Mouse (Mus musculus) CH12.LX (cell line): ENCODE data around the gene Ankrd35. TPM values are rescaled to one million over a fixed set of nuclear protein-coding genes. Genes with fewer than 3 reads are reported as not detected.

Experiments used
- DNase-seq: peaks from one replicate; pipeline ENCODE4 v3.0.0-alpha.2; 2013; ENCODE audit errors: extremely low read depth
- H3K27ac ChIP-seq: 2 replicates; pipeline ENCODE4 v1.5.1; 2012; ENCODE audit warnings: low read depth, mild to moderate bottlenecking, control low read depth, moderate library complexity; ENCODE audit not compliant: insufficient read depth
- H3K27me3 ChIP-seq: replicated peaks from 2 replicates; pipeline ENCODE3; 2012; ENCODE audit warnings: inconsistent platforms
- H3K36me3 ChIP-seq, 2 experiments: replicated peaks in 1 of 2; 2 replicates each; pipeline versions ENCODE3 to v1.6.1; 2012; ENCODE audit warnings: inconsistent platforms in 1 of 2, low read length in 1 of 2, mild to moderate bottlenecking in 1 of 2, mixed read lengths in 1 of 2, moderate library complexity in 1 of 2; ENCODE audit not compliant: control insufficient read depth in 1 of 2, insufficient read depth in 1 of 2
- H3K4me1 ChIP-seq, 2 experiments: 2 replicates each; pipeline ENCODE4 v1.6.1; 2012; ENCODE audit warnings: inconsistent platforms in 1 of 2, moderate library complexity in 1 of 2; ENCODE audit not compliant: insufficient read depth in 2 of 2, control insufficient read depth in 1 of 2
- H3K4me2 ChIP-seq: 2 replicates; pipeline ENCODE4 v1.6.1; 2012; ENCODE audit warnings: low read depth, mild to moderate bottlenecking, control low read depth; ENCODE audit not compliant: poor library complexity, insufficient read depth, severe bottlenecking
- H3K4me3 ChIP-seq, 3 experiments: fragments of 150-350 bp in 1 of 3; sonication (generic) in 1 of 3; replicated peaks in 1 of 3; 2 replicates each; pipeline versions ENCODE3 to v1.5.1; 2011 to 2012; ENCODE audit warnings: low read depth in 2 of 3, low read length in 2 of 3, mild to moderate bottlenecking in 2 of 3, moderate library complexity in 2 of 3, control low read depth in 1 of 3, improper control_type of control experiment in 1 of 3, inconsistent platforms in 1 of 3, mixed read lengths in 1 of 3; ENCODE audit not compliant: poor library complexity in 1 of 3
- H3K79me2 ChIP-seq: replicated peaks from 2 replicates; pipeline ENCODE4 v1.6.1; 2012; ENCODE audit warnings: mild to moderate bottlenecking, moderate library complexity; ENCODE audit not compliant: control insufficient read depth, poor library complexity, insufficient read depth, severe bottlenecking; ENCODE audit errors: extremely low read depth
- H3K9ac ChIP-seq: 2 replicates; pipeline ENCODE4 v1.6.1; 2012; ENCODE audit warnings: low read depth, mild to moderate bottlenecking, control low read depth, moderate library complexity; ENCODE audit not compliant: insufficient read depth
- H3K9me3 ChIP-seq: replicated peaks from 2 replicates; pipeline ENCODE3; 2012; ENCODE audit warnings: low read length, inconsistent platforms, mixed read lengths
- BHLHE40 ChIP-seq: IDR thresholded peaks from 2 replicates; pipeline ENCODE4 v1.6.1; 2011; ENCODE audit warnings: mild to moderate bottlenecking, low read depth, low read length, improper control_type of control experiment
- CHD1 ChIP-seq: IDR thresholded peaks from 2 replicates; pipeline ENCODE4 v1.6.1; 2012; ENCODE audit warnings: low read depth, low read length, improper control_type of control experiment, inconsistent platforms
- CHD2 ChIP-seq: IDR thresholded peaks from 2 replicates; pipeline ENCODE4 v1.6.1; 2011; ENCODE audit warnings: low read length, improper control_type of control experiment
- CTCF ChIP-seq, 2 experiments: IDR thresholded peaks in 1 of 2; conservative IDR thresholded peaks in 1 of 2; 2 replicates each; pipeline ENCODE4 v1.5.1; 2011 to 2012; ENCODE audit warnings: low read depth in 2 of 2, low read length in 2 of 2, improper control_type of control experiment in 1 of 2, inconsistent platforms in 1 of 2, mild to moderate bottlenecking in 1 of 2, moderate library complexity in 1 of 2
- E2F4 ChIP-seq: IDR thresholded peaks from 2 replicates; pipeline ENCODE4 v1.6.1; 2011; ENCODE audit warnings: low read depth, low read length, improper control_type of control experiment; ENCODE audit not compliant: insufficient replicate concordance
- ELF1 ChIP-seq: IDR thresholded peaks from 2 replicates; pipeline ENCODE4 v1.6.1; 2014; ENCODE audit warnings: low read depth, mild to moderate bottlenecking, inconsistent platforms, low read length, improper control_type of control experiment
- EP300 ChIP-seq: IDR thresholded peaks from 2 replicates; pipeline ENCODE4 v1.6.1; 2011; ENCODE audit warnings: low read length, improper control_type of control experiment
- ETS1 ChIP-seq: conservative IDR thresholded peaks from 2 replicates; pipeline ENCODE4 v1.6.1; 2012; ENCODE audit warnings: low read depth, mild to moderate bottlenecking, inconsistent platforms, low read length, improper control_type of control experiment, moderate library complexity
- GABPA ChIP-seq: IDR thresholded peaks from 2 replicates; pipeline ENCODE4 v1.6.1; 2012; ENCODE audit warnings: low read depth, low read length, improper control_type of control experiment, inconsistent platforms; ENCODE audit not compliant: insufficient replicate concordance
- HCFC1 ChIP-seq: IDR thresholded peaks from 2 replicates; pipeline ENCODE4 v1.6.1; 2012; ENCODE audit warnings: low read depth, mild to moderate bottlenecking, inconsistent platforms, low read length, improper control_type of control experiment
- IRF4 ChIP-seq: IDR thresholded peaks from 2 replicates; pipeline ENCODE4 v1.6.1; 2014; ENCODE audit warnings: low read depth, mild to moderate bottlenecking, inconsistent platforms, low read length, improper control_type of control experiment
- JUN ChIP-seq: IDR thresholded peaks from 2 replicates; pipeline ENCODE4 v1.6.1; 2011; ENCODE audit warnings: low read depth, mild to moderate bottlenecking, low read length, improper control_type of control experiment, moderate library complexity; ENCODE audit not compliant: insufficient read depth
- JUND ChIP-seq: conservative IDR thresholded peaks from 2 replicates; pipeline ENCODE4 v1.6.1; 2011; ENCODE audit warnings: low read depth, low read length, improper control_type of control experiment
- MAFK ChIP-seq: IDR thresholded peaks from 2 replicates; pipeline ENCODE4 v1.6.1; 2011; ENCODE audit warnings: low read length, improper control_type of control experiment; ENCODE audit not compliant: insufficient replicate concordance
- MAX ChIP-seq: IDR thresholded peaks from 2 replicates; pipeline ENCODE4 v1.6.1; 2011; ENCODE audit warnings: low read length, improper control_type of control experiment
- MAZ ChIP-seq: IDR thresholded peaks from 2 replicates; pipeline ENCODE4 v1.6.1; 2012; ENCODE audit warnings: low read depth, mild to moderate bottlenecking, inconsistent platforms, low read length, improper control_type of control experiment, moderate library complexity
- MEF2A ChIP-seq: IDR thresholded peaks from 2 replicates; pipeline ENCODE4 v1.6.1; 2014; ENCODE audit warnings: low read depth, mild to moderate bottlenecking, inconsistent platforms, low read length, improper control_type of control experiment, borderline replicate concordance
- MXI1 ChIP-seq: IDR thresholded peaks from 2 replicates; pipeline ENCODE4 v1.6.1; 2011; ENCODE audit warnings: mild to moderate bottlenecking, low read depth, low read length, improper control_type of control experiment
- MYC ChIP-seq: IDR thresholded peaks from 2 replicates; pipeline ENCODE4 v1.6.1; 2011; ENCODE audit warnings: low read depth, mild to moderate bottlenecking, improper control_type of control experiment, low read length
- NELFE ChIP-seq: IDR thresholded peaks from 2 replicates; pipeline ENCODE4 v1.6.1; 2011; ENCODE audit warnings: low read depth, low read length, improper control_type of control experiment
- NRF1 ChIP-seq: IDR thresholded peaks from 2 replicates; pipeline ENCODE4 v1.6.1; 2014; ENCODE audit warnings: low read depth, mild to moderate bottlenecking, inconsistent platforms, low read length, improper control_type of control experiment, moderate library complexity
- PAX5 ChIP-seq: IDR thresholded peaks from 2 replicates; pipeline ENCODE4 v1.6.1; 2012; ENCODE audit warnings: low read length, inconsistent platforms, mixed read lengths
- POLR2A ChIP-seq: IDR thresholded peaks from 2 replicates; pipeline ENCODE4 v1.6.1; 2011; ENCODE audit warnings: low read depth, mild to moderate bottlenecking, improper control_type of control experiment, low read length
- POLR2AphosphoS2 ChIP-seq: IDR thresholded peaks from 2 replicates; pipeline ENCODE4 v1.6.1; 2011; ENCODE audit warnings: low read depth, low read length, improper control_type of control experiment
- RAD21 ChIP-seq: IDR thresholded peaks from 2 replicates; pipeline ENCODE4 v1.6.1; 2011; ENCODE audit warnings: low read depth, mild to moderate bottlenecking, low read length, improper control_type of control experiment, moderate library complexity
- RCOR1 ChIP-seq: conservative IDR thresholded peaks from 2 replicates; pipeline ENCODE4 v1.6.1; 2012; ENCODE audit warnings: low read depth, mild to moderate bottlenecking, inconsistent platforms, low read length, improper control_type of control experiment
- SIN3A ChIP-seq: IDR thresholded peaks from 2 replicates; pipeline ENCODE4 v1.6.1; 2012; ENCODE audit warnings: low read length, improper control_type of control experiment, inconsistent platforms
- SMC3 ChIP-seq: IDR thresholded peaks from 2 replicates; pipeline ENCODE4 v1.6.1; 2011; ENCODE audit warnings: low read depth, low read length, improper control_type of control experiment
- TBP ChIP-seq: conservative IDR thresholded peaks from 2 replicates; pipeline ENCODE4 v1.6.1; 2011; ENCODE audit warnings: low read depth, low read length, improper control_type of control experiment
- TCF12 ChIP-seq: IDR thresholded peaks from 2 replicates; pipeline ENCODE4 v1.6.1; 2014; ENCODE audit warnings: low read depth, mild to moderate bottlenecking, inconsistent platforms, low read length, improper control_type of control experiment
- UBTF ChIP-seq: IDR thresholded peaks from 2 replicates; pipeline ENCODE4 v1.6.1; 2012; ENCODE audit warnings: low read depth, mild to moderate bottlenecking, inconsistent platforms, low read length, improper control_type of control experiment, moderate library complexity
- USF1 ChIP-seq: IDR thresholded peaks from 2 replicates; pipeline ENCODE4 v1.6.1; 2014; ENCODE audit warnings: low read depth, mild to moderate bottlenecking, inconsistent platforms, low read length, improper control_type of control experiment
- USF2 ChIP-seq: conservative IDR thresholded peaks from 2 replicates; pipeline ENCODE4 v1.6.1; 2011; ENCODE audit warnings: low read depth, low read length, improper control_type of control experiment
- ZC3H11A ChIP-seq: IDR thresholded peaks from 2 replicates; pipeline ENCODE4 v1.6.1; 2012; ENCODE audit warnings: low read depth, mild to moderate bottlenecking, inconsistent platforms, low read length, improper control_type of control experiment
- ZKSCAN1 ChIP-seq: IDR thresholded peaks from 2 replicates; pipeline ENCODE4 v1.6.1; 2012; ENCODE audit warnings: low read depth, inconsistent platforms, low read length, improper control_type of control experiment, borderline replicate concordance
- ZMIZ1 ChIP-seq: IDR thresholded peaks from 2 replicates; pipeline ENCODE4 v1.6.1; 2012; ENCODE audit warnings: low read depth, mild to moderate bottlenecking, inconsistent platforms, low read length, improper control_type of control experiment
- ZNF384 ChIP-seq: IDR thresholded peaks from 2 replicates; pipeline ENCODE4 v1.6.1; 2012; ENCODE audit warnings: low read depth, low read length, improper control_type of control experiment, inconsistent platforms
- dilution Hi-C: fragments of 300-500 bp; cut with MboI; formaldehyde crosslinking; loops from 2 replicates; pipeline ENCODE4 v1.14.3; 2020; ENCODE audit warnings: low sequenced_read_pairs; ENCODE audit not compliant: extremely low pct_unique_long_range_greater_than_20kb, extremely low pct_ligation_motif_present
- in situ Hi-C: fragments of 300-500 bp; cut with MboI; formaldehyde crosslinking; loops from 3 replicates; pipeline ENCODE4 v1.14.3; 2019; ENCODE audit warnings: low sequenced_read_pairs, low pct_ligation_motif_present, low pct_unique_long_range_greater_than_20kb, mixed read lengths
- polyA plus RNA-seq: library from polyadenylated mRNA; unstranded; fragments of >175 nt; gene quantifications from 2 replicates; pipeline ENCODE4 v1.2.1, GENCODE M21; 2012; ENCODE audit warnings: low read depth; ENCODE audit not compliant: insufficient read length
- total RNA-seq, 2 experiments: library from RNA; depleted of rRNA; stranded (reverse); fragments of 300-350 nt in 1 of 2; fragments of >200 nt in 1 of 2; gene quantifications; 2 replicates each; pipeline ENCODE4 v1.2.3; 2012 to 2014

Ankrd35 gene
- total and polyA plus RNA-seq, 3 experiments = 0.78 to 11.2 (median 1.9) TPM

DNA sequence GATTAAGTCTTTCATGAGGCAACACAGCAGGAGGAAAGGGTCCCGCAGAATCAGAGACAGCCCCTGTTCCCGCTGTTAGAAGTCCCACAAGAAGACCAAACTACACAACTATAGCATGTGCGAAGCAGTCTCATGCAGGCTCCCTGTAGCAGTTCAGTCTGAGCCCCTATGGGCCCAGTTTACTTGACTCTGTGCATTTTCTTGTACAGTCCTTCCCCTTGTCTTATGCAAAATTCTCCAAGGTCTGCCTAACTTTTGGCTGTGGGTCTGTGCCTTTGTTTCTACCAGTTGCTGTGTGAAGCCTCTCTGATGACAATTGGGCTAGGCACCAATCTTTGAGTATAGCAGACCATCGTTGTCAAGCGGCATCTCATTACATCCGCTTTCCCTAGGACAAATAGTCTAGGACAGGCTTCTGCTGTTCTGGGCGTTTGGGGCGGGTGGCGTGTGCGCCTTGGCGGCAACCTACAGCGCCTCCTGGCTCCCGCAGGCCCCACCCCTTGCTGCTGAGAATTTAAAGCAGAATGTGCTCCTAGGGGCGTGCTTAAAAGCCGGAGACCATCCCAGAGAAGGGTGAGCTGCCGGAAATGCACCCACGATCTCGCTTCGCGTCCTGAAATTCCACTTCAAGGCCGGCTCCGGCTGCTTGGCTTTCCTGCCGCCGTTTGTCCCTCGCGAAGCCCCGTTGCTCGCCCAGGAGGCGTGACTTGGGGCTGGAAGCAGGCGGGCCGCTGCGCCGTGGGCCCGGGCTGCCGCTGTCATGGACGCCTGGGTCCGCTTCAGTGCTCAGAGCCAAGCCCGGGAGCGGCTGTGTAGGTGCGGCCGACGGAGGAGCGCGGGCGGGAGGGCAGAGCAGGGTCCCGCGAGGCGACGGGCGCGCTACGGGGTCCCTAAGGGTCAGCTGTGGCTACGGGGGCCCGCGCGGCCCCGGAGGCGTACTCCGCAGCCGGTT lies 34.7 kb upstream of the Ankrd35 start, which contains the start of the genes Pex11b and Gm42957:
Gene Pex11b (plus strand): TSS at position 449 of the 952 bp plus-strand sequence.
Gene Gm42957 (plus strand): TSS at position 547 of the 952 bp plus-strand sequence.
- Histone ChIP-seq H3K4me1 (peaks cover 6 to 33% of the 10 kb centered on the region in 2 experiments), H3K27ac (peak within 1 kb of the TSS; percentile 38), H3K9me3 (no peaks in the 10 kb centered on the region), H3K9ac (peak within 1 kb of the TSS; percentile 89), H3K79me2 (peaks cover 17% of the 10 kb centered on the region), H3K4me3 (peak within 1 kb of the TSS; percentile 67 to 91 (median 70)), H3K27me3 (no peaks in the 10 kb centered on the region), H3K36me3 (peaks cover 30 to 64% of the 10 kb centered on the region in 2 experiments), H3K4me2 (peak within 1 kb of the TSS; percentile 88)
- peak; percentile 82 for DNase-seq
- in situ Hi-C loops (loop anchor here (5.0 kb wide), 1 partner anchor 43 kb away; the partner anchor contains the start of gene Polr3gl), dilution Hi-C loops (no loop called here)
- TF ChIP-seq EP300 (no peak), RCOR1 (no peak), POLR2A (peak; percentile 85), CHD2 (no peak), IRF4 (no peak; the same call in 1 of the 2 replicates), ZMIZ1 (peak; percentile 28; the same call in 1 of the 2 replicates), ZNF384 (no peak), TBP (peak; percentile 75), TCF12 (peak; percentile 66), ELF1 (peak; percentile 51; the same call in 1 of the 2 replicates), POLR2AphosphoS2 (peak; percentile 81; the same call in 1 of the 2 replicates), SMC3 (no peak), MAFK (no peak), CHD1 (no peak), JUN (no peak), MEF2A (peak; percentile 44; the same call in 1 of the 2 replicates), CTCF (conservative IDR thresholded peaks at IDR 0.05 in 1 of 2, IDR thresholded peaks at IDR 0.05 in 1 of 2; ENCODE audit: low read depth in 2 of 2, low read length in 2 of 2) (peak in 1 of 2 experiments; percentile 43; a peak in 2 of 4 replicates), PAX5 (no peak), USF2 (no peak), ZKSCAN1 (no peak), ZC3H11A (no peak), BHLHE40 (0 out of 2 replicates have a peak, but pooled peaks have one; percentile 18), HCFC1 (peak; percentile 76), NELFE (peak; percentile 75), JUND (no peak), ETS1 (no peak), MAZ (no peak), MYC (peak; percentile 64), GABPA (no peak), NRF1 (peak; percentile 38; the same call in 1 of the 2 replicates), MAX (peak; percentile 37; the same call in 1 of the 2 replicates), SIN3A (peak; percentile 79), UBTF (peak; percentile 77; the same call in 1 of the 2 replicates), RAD21 (no peak), USF1 (no peak; the same call in 1 of the 2 replicates), E2F4 (no peak), MXI1 (no peak; the same call in 1 of the 2 replicates)
